Mouse (Mus musculus): ENCODE results near the gene Cnpy1. TPM values are rescaled to one million over a fixed set of nuclear protein-coding genes. Genes with fewer than 3 reads are reported as not detected.

The Cnpy1 gene
- polyA plus RNA-seq, 1 experiment from 2014 or later: 0.60 TPM

GRCm38 (mm10) chr5:28170892-28171291 lies 74.7 kb downstream of the Cnpy1 start:
- Histone ChIP-seq H3K9ac (ENCODE audit: low read depth, low read length) (no peak overlapping the region), H3K27me3 (replicated peaks; ENCODE audit: control insufficient read depth, insufficient read depth, low read length) (peaks cover 82% of the 10 kb centered on the region), H3K27ac (ENCODE audit: low read length) (no peak overlapping the region), H3K36me3 (ENCODE audit: control insufficient read depth, insufficient read depth, low read length) (no peaks in the 10 kb centered on the region), H3K4me3 (ENCODE audit: low read length) (no peak overlapping the region), H3K4me2 (ENCODE audit: low read depth, low read length) (no peak overlapping the region), H3K4me1 (ENCODE audit: control insufficient read depth, insufficient read depth, low read length) (peaks cover 12% of the 10 kb centered on the region), H3K9me3 (ENCODE audit: control insufficient read depth, low read length) (no peaks in the 10 kb centered on the region)
- no peak for ATAC-seq
- 3% methylated on average over 19 of the region's 19 CpGs for WGBS

- H3K27me3 ChIP-seq (replicated peaks; ENCODE audit: control insufficient read depth, insufficient read depth, low read length): peaks cover 82% of the 10 kb centered on the region
- no peak overlapping the region for H3K4me2 ChIP-seq (ENCODE audit: low read depth, low read length)
- H3K4me1 ChIP-seq (ENCODE audit: control insufficient read depth, insufficient read depth, low read length): peaks cover 20% of the 10 kb centered on the region
- no peak overlapping the region for H3K4me3 ChIP-seq (ENCODE audit: low read length)
- H3K27ac ChIP-seq (ENCODE audit: low read length): no peak overlapping the region
- 3% methylated on average over 17 of the region's 17 CpGs for WGBS
- H3K9me3 ChIP-seq (ENCODE audit: control insufficient read depth, low read length): no peaks in the 10 kb centered on the region
- no peaks in the 10 kb centered on the region for H3K36me3 ChIP-seq (ENCODE audit: control insufficient read depth, insufficient read depth, low read length)
- H3K9ac ChIP-seq (ENCODE audit: low read depth, low read length): no peak overlapping the region
- no peak for ATAC-seq
Observed at GRCm38 (mm10) chr5:28170081-28170480, 75.5 kb downstream of the Cnpy1 start.

- H3K4me1 ChIP-seq (ENCODE audit: control insufficient read depth, insufficient read depth, low read length): peaks cover 21% of the 10 kb centered on the region
- no peak for ATAC-seq
- WGBS: 5% methylated on average over 5 of the region's 5 CpGs
- no peaks in the 10 kb centered on the region for H3K9me3 ChIP-seq (ENCODE audit: control insufficient read depth, low read length)
- no peak overlapping the region for H3K27ac ChIP-seq (ENCODE audit: low read length)
- H3K4me3 ChIP-seq (ENCODE audit: low read length): no peak overlapping the region
- H3K4me2 ChIP-seq (ENCODE audit: low read depth, low read length): no peak overlapping the region
- no peak overlapping the region for H3K9ac ChIP-seq (ENCODE audit: low read depth, low read length)
- H3K27me3 ChIP-seq (replicated peaks; ENCODE audit: control insufficient read depth, insufficient read depth, low read length): peaks cover 78% of the 10 kb centered on the region
- H3K36me3 ChIP-seq (ENCODE audit: control insufficient read depth, insufficient read depth, low read length): no peaks in the 10 kb centered on the region
Observed at GRCm38 (mm10) chr5:28169166-28169801, 76.3 kb downstream of the Cnpy1 start.

- H3K27ac ChIP-seq (ENCODE audit: low read length): no peak overlapping the region
- no peaks in the 10 kb centered on the region for H3K9me3 ChIP-seq (ENCODE audit: control insufficient read depth, low read length)
- peaks cover 21% of the 10 kb centered on the region for H3K4me1 ChIP-seq (ENCODE audit: control insufficient read depth, insufficient read depth, low read length)
- 1% methylated on average over 36 of the region's 36 CpGs for WGBS
- H3K36me3 ChIP-seq (ENCODE audit: control insufficient read depth, insufficient read depth, low read length): no peaks in the 10 kb centered on the region
- H3K4me2 ChIP-seq (ENCODE audit: low read depth, low read length): no peak overlapping the region
- H3K4me3 ChIP-seq (ENCODE audit: low read length): no peak overlapping the region
- H3K9ac ChIP-seq (ENCODE audit: low read depth, low read length): no peak overlapping the region
- ATAC-seq: 0 out of 2 replicates have a peak, but pooled peaks have one; percentile 14
- peaks cover 78% of the 10 kb centered on the region for H3K27me3 ChIP-seq (replicated peaks; ENCODE audit: control insufficient read depth, insufficient read depth, low read length)
Observed at GRCm38 (mm10) chr5:28168253-28169165, 77.1 kb downstream of the Cnpy1 start.

GRCm38 (mm10) chr5:28167611-28168252 lies 77.9 kb downstream of the Cnpy1 start:
- 1% methylated on average over 29 of the region's 29 CpGs for WGBS
- H3K4me3 ChIP-seq (ENCODE audit: low read length): no peak overlapping the region

GRCm38 (mm10) chr5:28166256-28167231 lies 79.1 kb downstream of the Cnpy1 start:
- 0 out of 2 replicates have a peak overlapping the region, but pooled peaks have one; percentile 19 for H3K9ac ChIP-seq (ENCODE audit: low read depth, low read length)
- H3K4me1 ChIP-seq (ENCODE audit: control insufficient read depth, insufficient read depth, low read length): peaks cover 24% of the 10 kb centered on the region
- peaks cover 78% of the 10 kb centered on the region for H3K27me3 ChIP-seq (replicated peaks; ENCODE audit: control insufficient read depth, insufficient read depth, low read length)
- peak; percentile 52 for ATAC-seq
- no peaks in the 10 kb centered on the region for H3K36me3 ChIP-seq (ENCODE audit: control insufficient read depth, insufficient read depth, low read length)
- H3K4me3 ChIP-seq (ENCODE audit: low read length): peak overlapping the region; percentile 56
- H3K27ac ChIP-seq (ENCODE audit: low read length): no peak overlapping the region
- WGBS: under 1% methylated on average over 111 of the region's 111 CpGs
- H3K9me3 ChIP-seq (ENCODE audit: control insufficient read depth, low read length): no peaks in the 10 kb centered on the region
- peak overlapping the region; percentile 96 for H3K4me2 ChIP-seq (ENCODE audit: low read depth, low read length)

More at GRCm38 (mm10) chr5:28167611-28168252, 77.9 kb downstream of the Cnpy1 start:
- ATAC-seq: no peak
- Histone ChIP-seq H3K4me1 (ENCODE audit: control insufficient read depth, insufficient read depth, low read length) (peaks cover 21% of the 10 kb centered on the region), H3K4me2 (ENCODE audit: low read depth, low read length) (no peak overlapping the region), H3K36me3 (ENCODE audit: control insufficient read depth, insufficient read depth, low read length) (no peaks in the 10 kb centered on the region), H3K9me3 (ENCODE audit: control insufficient read depth, low read length) (no peaks in the 10 kb centered on the region), H3K27me3 (replicated peaks; ENCODE audit: control insufficient read depth, insufficient read depth, low read length) (peaks cover 76% of the 10 kb centered on the region), H3K9ac (ENCODE audit: low read depth, low read length) (no peak overlapping the region), H3K27ac (ENCODE audit: low read length) (no peak overlapping the region)

- no peak within 1 kb of the TSS for H3K27ac ChIP-seq (ENCODE audit: low read length)
- peak; percentile 48 for ATAC-seq
- H3K9me3 ChIP-seq (ENCODE audit: control insufficient read depth, low read length): no peaks in the 10 kb centered on the region
- peaks cover 24% of the 10 kb centered on the region for H3K4me1 ChIP-seq (ENCODE audit: control insufficient read depth, insufficient read depth, low read length)
- H3K36me3 ChIP-seq (ENCODE audit: control insufficient read depth, insufficient read depth, low read length): no peaks in the 10 kb centered on the region
- peak within 1 kb of the TSS; percentile 96 for H3K4me2 ChIP-seq (ENCODE audit: low read depth, low read length)
- H3K27me3 ChIP-seq (replicated peaks; ENCODE audit: control insufficient read depth, insufficient read depth, low read length): peaks cover 79% of the 10 kb centered on the region
- H3K9ac ChIP-seq (ENCODE audit: low read depth, low read length): 0 out of 2 replicates have a peak within 1 kb of the TSS, but pooled peaks have one; percentile 19
- H3K4me3 ChIP-seq (ENCODE audit: low read length): peak within 1 kb of the TSS; percentile 56
- WGBS: under 1% methylated on average over 108 of the region's 113 CpGs
Observed at GRCm38 (mm10) chr5:28165358-28166255, 80.0 kb downstream of the Cnpy1 start, which contains the start of gene En2. TSS of gene En2 (plus strand) at chr5:28165694.

GRCm38 (mm10) chr5:28163926-28164325 lies 81.7 kb downstream of the Cnpy1 start:
- no peak for ATAC-seq
- Histone ChIP-seq H3K4me2 (ENCODE audit: low read depth, low read length) (no peak overlapping the region), H3K27me3 (replicated peaks; ENCODE audit: control insufficient read depth, insufficient read depth, low read length) (peaks cover 82% of the 10 kb centered on the region), H3K36me3 (ENCODE audit: control insufficient read depth, insufficient read depth, low read length) (no peaks in the 10 kb centered on the region), H3K4me3 (ENCODE audit: low read length) (no peak overlapping the region), H3K27ac (ENCODE audit: low read length) (no peak overlapping the region), H3K9ac (ENCODE audit: low read depth, low read length) (no peak overlapping the region), H3K4me1 (ENCODE audit: control insufficient read depth, insufficient read depth, low read length) (peaks cover 24% of the 10 kb centered on the region), H3K9me3 (ENCODE audit: control insufficient read depth, low read length) (no peaks in the 10 kb centered on the region)
- WGBS: 9% methylated on average over 1 of the region's 1 CpGs
